Mouse (Mus musculus): ENCODE data around the gene Itga9. TPM values are rescaled to one million over a fixed set of nuclear protein-coding genes. Genes with fewer than 3 reads are reported as not detected.

Itga9 gene
- polyA plus RNA-seq, 1 experiment from 2014 or later, result 6.0 TPM

DNA sequence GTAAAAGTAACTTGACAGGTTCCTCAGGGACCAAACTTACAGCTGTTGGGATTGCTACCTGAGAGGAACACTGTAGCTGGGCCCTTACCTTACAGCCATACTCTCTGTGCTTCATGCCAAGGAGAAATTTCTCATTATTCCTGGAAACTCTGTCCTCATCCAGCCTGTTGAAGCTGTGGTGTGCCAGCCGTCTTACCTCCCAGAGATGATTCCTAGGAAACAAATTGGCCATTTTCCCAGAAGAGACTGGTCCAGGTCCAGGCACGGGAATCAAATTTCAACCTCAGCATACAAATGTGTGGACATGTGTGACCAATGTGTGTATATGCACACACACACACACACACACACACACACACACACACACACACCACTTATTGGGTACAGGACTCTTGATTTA lies 172.1 kb downstream of the Itga9 start:
- 83% methylated on average over 2 of the region's 2 CpGs for WGBS
- DNase-seq (ENCODE audit: low spot score), result no peak
- Histone ChIP-seq H3K36me3 (no peaks in the 10 kb centered on the region), H3K9me3 (no peaks in the 10 kb centered on the region), H3K27me3 (ENCODE audit: insufficient read depth, poor library complexity, severe bottlenecking) (no peaks in the 10 kb centered on the region), H3K4me1 (replicated peaks) (peaks cover 5% of the 10 kb centered on the region; the same call in 1 of the 2 replicates), H3K4me3 (no peak overlapping the region), H3K27ac (peak overlapping the region; percentile 16; the same call in 1 of the 2 replicates)

GRCm38 (mm10) chr9:118784621-118785020 lies 178.1 kb downstream of the Itga9 start:
- 59% methylated on average over 4 of the region's 4 CpGs for WGBS
- H3K4me1 ChIP-seq (replicated peaks), result peaks cover 3% of the 10 kb centered on the region
- no peak overlapping the region for H3K4me3 ChIP-seq
- H3K36me3 ChIP-seq, result no peaks in the 10 kb centered on the region
- H3K27me3 ChIP-seq (ENCODE audit: insufficient read depth, poor library complexity, severe bottlenecking), result no peaks in the 10 kb centered on the region
- no peak for DNase-seq (ENCODE audit: low spot score)
- H3K27ac ChIP-seq, result no peak overlapping the region
- H3K9me3 ChIP-seq, result no peaks in the 10 kb centered on the region

DNA sequence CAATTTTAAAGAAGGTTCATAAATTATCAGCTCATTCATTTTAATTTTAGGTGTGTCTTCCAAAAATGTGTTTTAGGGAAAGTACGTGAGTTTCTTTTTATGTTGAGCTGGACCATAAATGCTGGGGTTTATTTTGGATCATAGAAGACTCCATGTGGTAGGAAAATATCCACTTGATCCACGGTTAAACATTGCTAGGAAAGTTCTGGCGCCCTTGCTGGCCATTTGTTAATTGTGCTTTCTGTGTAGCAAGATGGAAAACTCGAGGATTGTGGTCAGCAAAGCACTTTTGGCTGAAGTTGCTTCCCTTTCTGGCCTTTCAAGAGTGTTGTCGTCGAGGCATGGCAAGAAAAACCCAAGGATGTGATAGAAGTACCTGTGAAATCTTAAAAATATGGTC lies 179.3 kb downstream of the Itga9 start:
- H3K36me3 ChIP-seq, result no peaks in the 10 kb centered on the region
- H3K4me1 ChIP-seq (replicated peaks), result peaks cover 4% of the 10 kb centered on the region
- no peak overlapping the region for H3K27ac ChIP-seq
- DNase-seq (ENCODE audit: low spot score), result no peak
- 85% methylated on average over 6 of the region's 6 CpGs for WGBS
- H3K9me3 ChIP-seq, result no peaks in the 10 kb centered on the region
- H3K4me3 ChIP-seq, result no peak overlapping the region
- H3K27me3 ChIP-seq (ENCODE audit: insufficient read depth, poor library complexity, severe bottlenecking), result no peaks in the 10 kb centered on the region

DNA sequence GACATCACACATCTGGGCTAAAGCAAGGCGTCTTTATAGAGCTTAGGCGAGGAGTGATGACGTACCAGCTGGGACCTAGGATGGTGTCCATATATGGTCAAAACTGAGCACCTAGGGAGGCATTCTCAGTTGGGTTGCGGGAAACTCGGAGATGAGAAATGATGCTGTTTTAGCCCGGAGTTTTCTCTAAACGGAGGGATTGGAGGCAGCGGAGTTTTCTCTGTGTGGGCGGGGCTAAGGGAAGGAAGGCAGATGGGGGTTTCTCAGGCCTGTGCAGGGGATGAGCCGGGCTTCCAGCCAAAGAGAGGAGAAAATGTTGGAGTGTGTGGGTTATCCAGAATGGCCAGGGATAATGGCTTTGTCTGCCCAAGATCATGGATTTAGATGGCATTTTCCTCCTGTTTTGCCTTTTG lies 182.4 kb downstream of the Itga9 start:
- no peak overlapping the region for H3K4me3 ChIP-seq
- 65% methylated on average over 10 of the region's 10 CpGs for WGBS
- no peaks in the 10 kb centered on the region for H3K9me3 ChIP-seq
- H3K27ac ChIP-seq, result no peak overlapping the region
- no peak for DNase-seq (ENCODE audit: low spot score)
- no peaks in the 10 kb centered on the region for H3K36me3 ChIP-seq
- H3K4me1 ChIP-seq (replicated peaks), result peaks cover 15% of the 10 kb centered on the region
- no peaks in the 10 kb centered on the region for H3K27me3 ChIP-seq (ENCODE audit: insufficient read depth, poor library complexity, severe bottlenecking)

DNA sequence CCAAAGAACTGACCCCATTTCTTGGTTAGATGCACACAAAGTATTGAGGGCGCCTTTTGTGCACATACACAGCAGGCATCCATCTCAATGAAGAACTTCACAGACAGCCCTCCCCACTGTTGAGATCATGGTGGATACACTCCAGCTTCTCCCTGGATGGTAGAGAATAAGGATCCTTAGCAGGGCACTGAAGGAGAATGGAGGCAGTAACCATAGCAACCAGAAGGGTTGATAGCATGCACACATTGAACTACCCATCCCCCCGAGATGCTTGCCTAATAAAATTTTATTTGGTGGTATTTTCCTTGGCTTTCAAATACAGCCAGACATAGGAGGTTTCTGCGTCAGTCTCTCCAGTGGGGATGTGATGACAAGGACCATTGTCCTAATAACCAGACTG lies 184.7 kb downstream of the Itga9 start:
- H3K27me3 ChIP-seq (ENCODE audit: insufficient read depth, poor library complexity, severe bottlenecking), result no peaks in the 10 kb centered on the region
- H3K36me3 ChIP-seq, result no peaks in the 10 kb centered on the region
- no peak for DNase-seq (ENCODE audit: low spot score)
- peak overlapping the region; percentile 8; the same call in 1 of the 2 replicates for H3K27ac ChIP-seq
- no peaks in the 10 kb centered on the region for H3K9me3 ChIP-seq
- 67% methylated on average over 3 of the region's 3 CpGs for WGBS
- peaks cover 23% of the 10 kb centered on the region for H3K4me1 ChIP-seq (replicated peaks)
- H3K4me3 ChIP-seq, result no peak overlapping the region

DNA sequence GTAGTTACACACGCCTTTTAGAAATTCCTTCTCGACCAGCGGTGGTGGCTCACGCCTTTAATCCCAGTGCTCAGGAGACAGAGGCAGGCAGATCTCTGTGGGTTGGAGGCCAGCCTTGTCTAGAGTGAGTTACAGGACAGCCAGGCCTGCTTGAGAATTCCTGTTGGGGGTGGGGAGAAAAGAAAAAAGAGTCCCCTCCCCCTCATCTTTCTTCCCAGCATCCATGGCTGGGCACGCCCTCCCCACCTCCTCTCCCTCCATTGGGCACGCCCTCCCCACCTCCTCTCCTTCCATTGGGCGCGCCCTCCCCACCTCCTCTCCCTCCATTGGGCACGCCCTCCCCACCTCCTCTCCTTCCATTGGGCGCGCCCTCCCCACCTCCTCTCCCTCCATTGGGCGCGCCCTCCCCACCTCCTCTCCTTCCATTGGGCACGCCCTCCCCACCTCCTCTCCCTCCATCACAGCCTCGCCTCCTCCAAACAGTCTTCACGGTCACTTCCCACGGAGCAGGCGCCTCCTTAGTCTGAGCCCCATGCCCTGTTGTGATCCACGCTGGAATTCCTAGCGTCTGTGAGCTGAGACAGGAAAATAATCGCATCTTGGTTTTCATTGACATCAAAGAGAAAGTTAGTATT lies 186.8 kb downstream of the Itga9 start:
- H3K4me3 ChIP-seq, result no peak overlapping the region
- no peaks in the 10 kb centered on the region for H3K27me3 ChIP-seq (ENCODE audit: insufficient read depth, poor library complexity, severe bottlenecking)
- no peaks in the 10 kb centered on the region for H3K9me3 ChIP-seq
- no peak overlapping the region for H3K27ac ChIP-seq
- no peak for DNase-seq (ENCODE audit: low spot score)
- H3K4me1 ChIP-seq (replicated peaks), result peaks cover 23% of the 10 kb centered on the region
- 77% methylated on average over 18 of the region's 21 CpGs for WGBS
- no peaks in the 10 kb centered on the region for H3K36me3 ChIP-seq

- no peaks in the 10 kb centered on the region for H3K27me3 ChIP-seq (ENCODE audit: insufficient read depth, poor library complexity, severe bottlenecking)
- no peaks in the 10 kb centered on the region for H3K9me3 ChIP-seq
- no peak for DNase-seq (ENCODE audit: low spot score)
- H3K36me3 ChIP-seq, result no peaks in the 10 kb centered on the region
- WGBS, result 56% methylated on average over 2 of the region's 2 CpGs
- H3K4me1 ChIP-seq (replicated peaks), result peaks cover 31% of the 10 kb centered on the region
- H3K4me3 ChIP-seq, result no peak overlapping the region
- H3K27ac ChIP-seq, result peak overlapping the region; percentile 0; the same call in 1 of the 2 replicates
Observed at GRCm38 (mm10) chr9:118794668-118795067, 188.2 kb downstream of the Itga9 start.

GRCm38 (mm10) chr9:118795304-118795703 lies 188.8 kb downstream of the Itga9 start:
- Histone ChIP-seq H3K9me3 (no peaks in the 10 kb centered on the region), H3K4me3 (no peak overlapping the region), H3K27ac (no peak overlapping the region), H3K36me3 (no peaks in the 10 kb centered on the region), H3K4me1 (replicated peaks) (peaks cover 32% of the 10 kb centered on the region), H3K27me3 (ENCODE audit: insufficient read depth, poor library complexity, severe bottlenecking) (no peaks in the 10 kb centered on the region)
- no peak for DNase-seq (ENCODE audit: low spot score)
- WGBS, result 58% methylated on average over 4 of the region's 4 CpGs

DNA sequence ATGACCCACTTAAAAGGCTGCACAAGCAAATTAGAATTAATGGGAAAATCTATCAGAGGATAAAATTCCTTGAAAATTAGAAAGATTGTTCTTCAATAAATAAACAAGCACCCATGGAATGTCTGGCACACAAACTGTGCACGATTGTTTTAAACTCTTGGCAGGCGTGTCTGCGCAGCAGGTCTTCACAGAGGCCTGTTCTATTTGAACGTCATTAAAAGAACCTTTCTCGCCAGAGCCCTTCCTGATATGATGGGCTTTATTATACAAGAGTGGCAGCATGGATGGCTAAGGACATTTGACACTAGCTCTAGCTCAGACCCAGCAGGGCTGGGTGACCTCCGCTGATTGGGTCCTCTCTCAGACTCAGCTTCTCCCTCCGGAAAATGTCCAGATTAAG lies 192.6 kb downstream of the Itga9 start:
- no peak for DNase-seq (ENCODE audit: low spot score)
- WGBS, result 75% methylated on average over 7 of the region's 7 CpGs

DNA sequence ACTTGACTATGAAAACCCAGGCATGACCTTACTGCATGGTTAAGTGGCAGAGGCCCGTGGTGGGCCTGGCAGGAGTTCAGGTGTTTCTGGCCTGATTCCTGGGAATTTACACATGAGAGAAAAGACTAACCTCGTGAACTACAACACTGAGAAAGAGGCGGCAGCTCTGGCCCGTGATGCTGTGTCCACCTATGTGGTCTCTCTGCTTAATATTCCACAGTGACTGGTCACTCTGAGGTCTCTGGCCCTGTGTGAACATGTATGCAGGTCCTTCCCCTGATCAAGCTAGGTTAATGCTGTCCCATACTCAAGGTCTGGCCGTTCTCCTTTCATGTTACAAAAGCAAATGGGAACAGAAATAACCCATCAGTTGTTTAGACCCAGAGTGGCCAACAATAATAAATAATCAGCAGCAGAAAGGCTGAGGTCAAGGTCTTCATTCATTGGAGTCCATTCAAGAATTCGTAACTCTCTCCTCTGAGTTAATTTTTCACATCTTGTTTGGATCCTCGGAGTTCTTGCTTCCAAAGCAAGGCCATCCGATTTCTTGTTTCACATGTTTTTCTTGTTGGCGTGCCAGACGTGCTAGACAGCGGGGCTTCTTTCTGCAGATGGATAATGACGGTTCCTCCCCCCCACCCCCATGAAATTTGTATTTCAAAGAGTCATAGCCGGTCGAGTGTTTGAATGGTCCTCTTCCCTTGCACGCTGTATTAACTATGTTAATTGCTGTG lies 194.9 kb downstream of the Itga9 start:
- Histone ChIP-seq H3K27me3 (ENCODE audit: insufficient read depth, poor library complexity, severe bottlenecking) (no peaks in the 10 kb centered on the region), H3K4me3 (no peak overlapping the region), H3K27ac (no peak overlapping the region), H3K36me3 (no peaks in the 10 kb centered on the region), H3K9me3 (no peaks in the 10 kb centered on the region), H3K4me1 (replicated peaks) (peaks cover 20% of the 10 kb centered on the region)
- no peak for DNase-seq (ENCODE audit: low spot score)
- 66% methylated on average over 15 of the region's 15 CpGs for WGBS

More for the DNA sequence above, 192.6 kb downstream of the Itga9 start:
- no peaks in the 10 kb centered on the region for H3K36me3 ChIP-seq
- no peak overlapping the region for H3K4me3 ChIP-seq
- no peaks in the 10 kb centered on the region for H3K27me3 ChIP-seq (ENCODE audit: insufficient read depth, poor library complexity, severe bottlenecking)
- peak overlapping the region; percentile 8; the same call in 1 of the 2 replicates for H3K27ac ChIP-seq
- peaks cover 29% of the 10 kb centered on the region for H3K4me1 ChIP-seq (replicated peaks)
- no peaks in the 10 kb centered on the region for H3K9me3 ChIP-seq

GRCm38 (mm10) chr9:118801910-118802287 lies 195.4 kb downstream of the Itga9 start:
- DNase-seq (ENCODE audit: low spot score), result no peak
- 87% methylated on average over 8 of the region's 8 CpGs for WGBS
- H3K9me3 ChIP-seq, result no peaks in the 10 kb centered on the region
- no peaks in the 10 kb centered on the region for H3K36me3 ChIP-seq
- H3K27me3 ChIP-seq (ENCODE audit: insufficient read depth, poor library complexity, severe bottlenecking), result no peaks in the 10 kb centered on the region
- peaks cover 20% of the 10 kb centered on the region for H3K4me1 ChIP-seq (replicated peaks)
- no peak overlapping the region for H3K4me3 ChIP-seq
- H3K27ac ChIP-seq, result no peak overlapping the region

- no peak for DNase-seq (ENCODE audit: low spot score)
- Histone ChIP-seq H3K4me3 (no peak overlapping the region), H3K27me3 (ENCODE audit: insufficient read depth, poor library complexity, severe bottlenecking) (no peaks in the 10 kb centered on the region), H3K27ac (no peak overlapping the region), H3K36me3 (no peaks in the 10 kb centered on the region), H3K9me3 (no peaks in the 10 kb centered on the region), H3K4me1 (replicated peaks) (peaks cover 20% of the 10 kb centered on the region)
- 94% methylated on average over 11 of the region's 11 CpGs for WGBS
Observed at GRCm38 (mm10) chr9:118802380-118802779, 195.9 kb downstream of the Itga9 start.

GRCm38 (mm10) chr9:118805740-118806139 lies 199.2 kb downstream of the Itga9 start:
- Histone ChIP-seq H3K4me3 (no peak overlapping the region), H3K9me3 (no peaks in the 10 kb centered on the region), H3K27ac (no peak overlapping the region), H3K4me1 (replicated peaks) (peaks cover 11% of the 10 kb centered on the region; the same call in 1 of the 2 replicates), H3K27me3 (ENCODE audit: insufficient read depth, poor library complexity, severe bottlenecking) (no peaks in the 10 kb centered on the region), H3K36me3 (no peaks in the 10 kb centered on the region)
- no peak for DNase-seq (ENCODE audit: low spot score)
- 94% methylated on average over 6 of the region's 6 CpGs for WGBS
